Mouse (Mus musculus): Measurements from ENCODE around the gene Sipa1l2.

Gene Sipa1l2

DNA sequence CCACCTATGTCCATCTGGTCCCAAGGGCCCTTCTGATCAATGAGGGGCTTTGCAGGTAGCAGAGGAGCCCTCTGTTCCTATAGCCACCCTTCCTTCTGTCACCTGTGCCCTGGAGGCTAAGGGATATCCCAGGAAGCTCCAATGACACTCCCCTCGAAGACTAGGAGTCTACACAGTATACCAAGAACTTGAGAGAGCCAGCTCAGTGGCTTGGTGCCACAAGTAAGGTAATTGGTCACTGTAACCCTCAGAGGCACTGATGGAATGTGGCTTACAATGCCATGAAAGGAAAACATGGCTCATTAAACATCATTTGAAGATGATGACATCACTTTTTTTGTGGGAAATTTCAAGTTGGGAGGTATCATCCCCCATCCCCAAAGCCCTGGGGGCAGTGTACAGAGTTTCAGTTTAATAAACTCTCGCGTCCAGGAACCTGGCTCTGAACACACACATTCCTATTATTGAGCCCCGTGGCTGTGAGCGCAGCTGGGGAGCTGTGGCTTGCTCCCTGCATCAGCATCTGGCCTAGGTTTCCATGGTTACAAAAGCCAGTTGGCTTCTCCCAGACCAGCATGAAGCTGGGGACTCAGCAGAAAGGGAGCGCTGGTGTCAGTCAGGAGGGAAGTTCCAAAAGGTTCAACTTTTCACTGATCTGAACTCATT is 104.3 kb downstream of the Sipa1l2 start:
- no peak for DNase-seq (ENCODE audit: low spot score in 2 of 2)

DNA sequence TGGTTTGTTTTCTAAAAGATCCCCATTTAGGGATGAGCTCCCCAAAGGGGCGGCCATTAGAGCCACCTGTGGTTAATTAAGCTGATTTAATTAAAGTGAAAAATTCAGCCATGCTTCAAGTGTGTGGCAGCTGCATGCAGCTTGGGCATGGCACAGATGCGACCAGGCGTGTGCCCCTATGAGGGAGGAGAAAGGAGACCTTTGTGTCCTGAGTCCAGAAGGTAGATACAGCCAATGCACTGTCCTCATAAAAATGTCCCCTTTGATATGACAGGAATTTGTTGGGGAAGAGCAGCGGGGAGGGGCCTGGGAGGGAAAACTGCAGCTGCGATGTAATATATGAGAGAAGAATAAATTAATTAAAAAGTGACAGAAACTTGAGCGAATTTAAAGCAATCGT is 106.7 kb downstream of the Sipa1l2 start:
- DNase-seq (ENCODE audit: low spot score in 2 of 2): no peak

DNA sequence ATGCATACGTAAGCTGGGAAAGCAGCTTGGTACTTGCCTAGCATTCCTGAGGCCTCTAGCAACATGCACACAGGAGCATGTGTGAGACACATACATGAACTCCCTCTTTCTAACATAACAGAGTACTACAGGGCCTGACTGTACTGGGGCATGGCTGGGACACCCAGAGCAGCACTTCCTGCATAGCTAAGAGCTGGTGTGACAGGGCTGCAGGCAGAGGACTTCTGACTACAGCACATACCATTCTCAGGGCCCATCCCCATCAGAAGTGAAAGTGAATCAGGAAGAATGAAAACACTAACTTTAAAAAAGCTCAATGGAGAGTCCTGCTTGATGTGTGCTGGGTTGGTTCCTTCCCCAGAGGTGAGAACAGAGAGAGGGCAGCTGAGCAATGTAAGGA is 108.1 kb downstream of the Sipa1l2 start:
- DNase-seq (ENCODE audit: low spot score in 2 of 2): peak in 1 of 2 experiments; percentile 26

GRCm38 (mm10) chr8:125460602-125461001 is 109.0 kb downstream of the Sipa1l2 start:
- DNase-seq (ENCODE audit: low spot score in 2 of 2): no peak

- no peak for DNase-seq (ENCODE audit: low spot score in 2 of 2)
These were observed 120.6 kb downstream of the Sipa1l2 start for GRCm38 (mm10) chr8:125449048-125449447.

DNA sequence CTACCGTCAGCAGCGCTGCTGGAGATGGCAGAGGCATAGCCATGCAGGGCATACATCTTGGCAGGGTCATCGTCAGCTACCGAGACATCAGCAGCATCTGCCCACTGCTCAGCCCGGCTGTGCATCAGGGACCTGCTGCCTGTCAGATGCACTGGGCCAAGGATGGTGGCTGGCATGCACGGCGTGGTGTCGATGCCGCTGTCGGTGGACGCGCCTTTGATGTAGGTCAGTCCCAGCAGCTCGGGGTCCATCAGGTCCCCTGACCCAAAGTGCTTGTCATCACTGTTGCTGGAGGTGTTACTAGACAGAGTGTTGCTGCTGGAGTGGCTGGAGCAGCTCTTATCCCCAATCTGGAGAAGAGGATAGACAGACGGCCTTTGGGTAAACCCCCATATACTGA is 122.1 kb downstream of the Sipa1l2 start:
- no peak for DNase-seq (ENCODE audit: low spot score in 2 of 2)

GRCm38 (mm10) chr8:125446236-125446635 is 123.4 kb downstream of the Sipa1l2 start:
- no peak for DNase-seq (ENCODE audit: low spot score in 2 of 2)

GRCm38 (mm10) chr8:125445225-125445609 is 124.4 kb downstream of the Sipa1l2 start:
- no peak for DNase-seq (ENCODE audit: low spot score in 2 of 2)

GRCm38 (mm10) chr8:125444457-125445224 is 125.0 kb downstream of the Sipa1l2 start:
- no peak for DNase-seq (ENCODE audit: low spot score in 2 of 2)

DNA sequence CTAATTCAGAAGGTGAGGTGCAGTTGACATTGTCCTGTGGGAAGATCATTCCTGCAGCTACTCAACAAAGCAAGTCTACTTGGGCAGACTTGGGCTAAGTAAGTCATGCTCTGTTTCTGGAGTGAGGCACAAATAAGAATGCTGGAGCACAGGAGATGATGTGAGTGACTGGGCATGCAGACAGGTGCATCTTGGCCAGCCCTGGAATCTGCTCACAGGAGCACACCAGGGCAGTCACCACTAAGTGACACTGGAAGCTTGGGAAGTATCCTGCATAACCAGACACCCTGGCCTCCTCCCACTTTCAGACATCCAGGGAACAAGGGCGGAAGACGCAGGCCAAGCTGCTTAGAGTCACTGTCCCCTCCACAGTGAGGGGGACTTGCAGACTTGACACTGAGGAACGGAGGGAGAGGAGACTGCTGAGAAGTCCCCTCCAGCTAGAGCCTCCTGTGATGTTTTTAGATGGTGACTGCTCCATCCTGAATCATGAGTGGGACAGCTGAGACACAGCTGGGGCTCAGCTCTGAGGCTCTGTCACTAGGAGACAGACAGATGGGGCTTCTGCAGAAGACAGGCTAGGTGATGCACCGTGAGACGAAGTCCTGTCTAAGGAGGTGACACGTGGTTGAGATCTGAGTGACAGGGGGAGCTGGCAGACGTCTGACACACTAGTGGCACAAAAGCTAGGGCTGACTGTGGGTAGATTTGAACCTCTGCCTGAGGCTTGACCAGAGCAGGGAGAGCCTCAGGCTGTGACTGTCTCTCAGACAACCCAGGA is 134.1 kb downstream of the Sipa1l2 start:
- DNase-seq (ENCODE audit: low spot score in 2 of 2): no peak

DNA sequence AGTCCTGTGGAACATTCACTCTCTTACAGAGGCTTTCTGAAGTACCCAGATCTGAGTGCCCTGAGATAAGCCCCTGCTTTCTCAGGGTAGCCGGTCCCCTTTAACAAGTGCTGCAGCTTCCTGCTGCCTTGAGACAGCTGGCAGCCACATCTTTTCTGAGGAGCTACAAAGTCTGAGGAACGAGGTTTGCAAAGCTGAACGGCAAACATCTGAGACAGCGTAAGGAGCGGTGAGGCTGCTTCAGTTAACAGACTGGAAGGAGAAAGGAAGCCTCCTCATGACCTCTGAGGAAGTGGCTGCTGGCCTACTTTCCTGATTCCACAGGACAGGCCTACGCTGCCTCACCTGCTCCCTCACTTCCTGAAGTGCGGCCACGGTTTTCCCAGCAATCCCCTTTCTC is 135.5 kb downstream of the Sipa1l2 start:
- no peak for DNase-seq (ENCODE audit: low spot score in 2 of 2)

- no peak for DNase-seq (ENCODE audit: low spot score in 2 of 2)
These were observed 138.3 kb downstream of the Sipa1l2 start for GRCm38 (mm10) chr8:125431321-125431720.

GRCm38 (mm10) chr8:125430796-125431195 is 138.8 kb downstream of the Sipa1l2 start:
- DNase-seq (ENCODE audit: low spot score in 2 of 2): no peak

DNA sequence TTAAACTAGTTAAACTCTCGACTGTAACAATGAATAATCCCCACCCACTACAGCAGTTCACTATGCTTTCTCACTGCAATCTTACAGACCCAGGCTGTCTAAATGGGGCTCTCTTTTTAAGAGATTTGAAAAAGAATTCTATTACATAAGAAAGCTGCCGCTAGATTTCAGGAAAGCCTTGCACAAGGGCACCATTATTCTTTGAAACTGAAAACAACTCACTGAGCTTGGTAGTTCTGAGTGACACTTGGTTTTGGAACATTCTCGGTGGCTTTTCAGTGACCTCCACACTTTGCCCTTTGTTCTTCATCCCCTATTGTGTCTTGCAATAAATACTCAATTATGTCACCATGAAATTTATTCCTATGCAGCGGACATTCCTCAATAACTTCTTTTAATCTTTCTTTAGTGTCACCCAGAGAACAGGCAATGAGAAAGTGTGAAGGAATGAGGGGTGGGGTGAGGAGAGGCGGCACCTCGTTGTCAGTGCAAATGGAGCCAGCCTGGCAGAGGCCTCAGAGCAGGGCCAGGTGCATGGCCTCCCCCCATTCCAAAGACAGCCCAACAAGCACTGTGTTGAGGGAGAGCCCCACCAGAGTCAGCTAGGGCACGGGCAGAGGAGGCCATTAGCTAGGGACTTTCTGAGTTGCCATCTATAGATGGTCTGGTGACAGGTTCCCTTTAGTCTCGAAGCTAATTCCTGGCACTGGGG is 140.5 kb downstream of the Sipa1l2 start:
- no peak for DNase-seq (ENCODE audit: low spot score in 2 of 2)

- no peak for DNase-seq (ENCODE audit: low spot score in 2 of 2)
These were observed 145.7 kb downstream of the Sipa1l2 start for GRCm38 (mm10) chr8:125423861-125424260.

- DNase-seq (ENCODE audit: low spot score in 2 of 2): no peak
These were observed 150.3 kb downstream of the Sipa1l2 start for GRCm38 (mm10) chr8:125419202-125419830.

DNA sequence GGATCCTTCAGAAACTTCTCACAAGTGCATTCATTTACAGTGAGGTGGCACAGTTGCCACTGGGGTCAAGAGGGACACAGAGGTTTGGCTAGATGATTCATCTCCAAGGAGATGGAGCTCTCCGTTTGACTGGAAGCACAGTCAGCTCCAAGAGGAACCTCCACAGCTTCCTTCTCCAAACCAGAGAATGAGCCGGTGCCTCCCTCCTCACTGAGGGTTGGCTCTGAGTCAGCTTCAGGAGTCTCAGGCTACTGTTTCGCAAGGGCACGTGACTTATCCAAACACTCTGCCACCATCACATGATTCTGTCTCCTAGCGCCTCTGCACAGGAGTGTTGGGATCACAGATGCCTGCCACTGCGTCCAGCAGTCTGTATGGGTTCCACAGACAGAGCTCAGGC is 153.5 kb downstream of the Sipa1l2 start:
- no peak for DNase-seq (ENCODE audit: low spot score in 2 of 2)

DNA sequence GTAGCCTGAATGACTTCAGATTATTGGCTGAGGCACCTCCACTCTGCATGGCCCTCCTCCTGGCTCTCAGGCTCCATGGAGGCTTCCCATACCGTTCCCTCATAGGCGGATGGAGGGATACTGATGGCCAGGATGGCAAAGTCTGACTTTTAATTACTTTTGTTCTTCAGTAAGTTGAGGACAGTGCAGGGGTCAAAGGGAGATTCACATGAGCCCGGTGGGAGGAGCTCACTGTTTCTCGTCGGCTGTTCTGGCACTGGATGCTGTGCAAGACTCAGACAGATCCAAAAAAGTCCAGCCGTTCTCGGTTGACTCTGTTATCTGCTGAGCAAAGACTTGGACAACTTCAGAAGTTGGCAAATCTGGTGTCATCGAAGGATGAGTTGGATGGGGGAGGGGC is 155.0 kb downstream of the Sipa1l2 start:
- no peak for DNase-seq (ENCODE audit: low spot score in 2 of 2)

- no peak for DNase-seq (ENCODE audit: low spot score in 2 of 2)
These were observed 156.4 kb downstream of the Sipa1l2 start for GRCm38 (mm10) chr8:125413001-125413909.

DNA sequence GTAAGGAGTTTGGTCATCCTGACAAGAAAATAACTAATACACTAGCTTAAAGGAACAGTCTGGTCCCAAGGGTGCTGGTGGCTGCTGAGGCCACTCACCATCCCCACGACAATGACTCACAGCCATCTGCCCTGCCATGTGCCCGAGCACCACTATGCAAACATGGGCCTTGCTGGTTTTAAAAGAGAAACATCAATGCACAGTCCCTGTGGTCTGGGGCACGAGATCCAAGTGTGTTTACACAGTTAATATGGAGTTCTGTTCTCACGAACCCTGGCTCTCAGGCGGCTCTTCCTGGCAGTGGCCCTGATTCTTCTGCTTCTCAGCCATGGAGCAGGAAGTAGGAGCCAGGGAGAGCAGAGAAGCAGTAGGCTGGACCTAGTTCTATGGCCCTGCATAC is 159.0 kb downstream of the Sipa1l2 start:
- no peak for DNase-seq (ENCODE audit: low spot score in 2 of 2)

All from spleen, postnatal 4 days (tissue).